17 mouse cellular contexts compared by ENCODE assay signal in genomic region chr12:31537515-31538230, GRCm38 (mm10). TPM values are rescaled to one million over a fixed set of nuclear protein-coding genes. Genes with fewer than 3 reads are reported as not detected.
A peak's percentile ranks its signal among the peaks of the same experiment; 100 is the strongest.
DNase-seq lines count a peak whose midpoint lies in the region; ATAC-seq lines count a peak whose summit lies in the region.
"Had no signal": no experiment of that assay in that cellular context is flagged by ENCODE, and none has a peak within 500 bp of the region (broad histone marks: within the 10 kb centered on the region; RNA-seq: fewer than 3 reads in every experiment).

No protein-coding gene starts in this region.

- H3K4me2 ChIP-seq in forebrain, embryonic 15.5 days (replicated peaks), result no peak overlapping the region
- H3K4me2 ChIP-seq: limb, embryonic 15.5 days; midbrain, embryonic 15.5 days had no signal

- H3K27me3 ChIP-seq in heart, embryonic 10.5 days (ENCODE audit: insufficient read depth, poor library complexity, severe bottlenecking), result no peaks in the 10 kb centered on the region
- H3K27me3 ChIP-seq in forebrain, embryonic 15.5 days, result no peaks in the 10 kb centered on the region
- H3K27me3 ChIP-seq: CH12.LX; limb, embryonic 15.5 days; midbrain, embryonic 15.5 days had no signal

- H3K9ac ChIP-seq in forebrain, embryonic 15.5 days (replicated peaks), result no peak overlapping the region
- H3K9ac ChIP-seq: limb, embryonic 15.5 days; midbrain, embryonic 15.5 days had no signal

- ATAC-seq in forebrain, embryonic 15.5 days (replicated peaks), result no peak
- ATAC-seq: activated CD4-positive, CD25-positive, alpha-beta regulatory T cell, adult 4 months; midbrain, embryonic 15.5 days had no signal

- 53% methylated on average over 7 of the region's 7 CpGs for WGBS in heart, embryonic 10.5 days
- WGBS in forebrain, embryonic 15.5 days, result 82% methylated on average over 7 of the region's 7 CpGs

- H3K36me3 ChIP-seq in heart, embryonic 10.5 days, result no peaks in the 10 kb centered on the region
- no peaks in the 10 kb centered on the region for H3K36me3 ChIP-seq in forebrain, embryonic 15.5 days
- H3K36me3 ChIP-seq: limb, embryonic 15.5 days; midbrain, embryonic 15.5 days had no signal

- peak; percentile 92 for DNase-seq in heart, adult 11 months
- DNase-seq in heart, embryonic 10.5 days (ENCODE audit: low spot score), result no peak
- peak; percentile 82 for DNase-seq in MN1 (ENCODE audit: low spot score)
- peak; percentile 19 to 36 for DNase-seq in gastrocnemius, postnatal 36 days
- DNase-seq in heart, postnatal 36 days, result peak; percentile 17 to 20
- no peak for DNase-seq in urinary bladder, postnatal 36 days (ENCODE audit: low spot score in 2 of 2)
- DNase-seq in layer of hippocampus, adult 18-20 months (ENCODE audit: low spot score in 2 of 2), result no peak
- DNase-seq: cerebellum, postnatal 14 days; lung, adult 2 months had no signal

- H3K4me3 ChIP-seq in heart, embryonic 10.5 days, result no peak overlapping the region
- H3K4me3 ChIP-seq in forebrain, embryonic 15.5 days, result no peak overlapping the region
- H3K4me3 ChIP-seq: layer of hippocampus, adult 2 months; limb, embryonic 15.5 days; midbrain, embryonic 15.5 days had no signal

- H3K4me1 ChIP-seq in heart, embryonic 10.5 days, result peaks cover 5% of the 10 kb centered on the region; the same call in 1 of the 2 replicates
- peaks cover 11% of the 10 kb centered on the region for H3K4me1 ChIP-seq in forebrain, embryonic 15.5 days

- H3K9me3 ChIP-seq in heart, embryonic 10.5 days, result no peaks in the 10 kb centered on the region
- H3K9me3 ChIP-seq in forebrain, embryonic 15.5 days, result no peaks in the 10 kb centered on the region
- H3K9me3 ChIP-seq: limb, embryonic 15.5 days; midbrain, embryonic 15.5 days had no signal

- no peak overlapping the region for H3K27ac ChIP-seq in heart, embryonic 10.5 days
- H3K27ac ChIP-seq in forebrain, embryonic 15.5 days (replicated peaks), result no peak overlapping the region
- H3K27ac ChIP-seq: layer of hippocampus, adult 2 months; limb, embryonic 15.5 days; midbrain, embryonic 15.5 days had no signal

- intact Hi-C loops in gastrocnemius, postnatal 36 days (cut with DNase I), result no loop called here
- intact Hi-C loops in heart, postnatal 36 days (cut with DNase I), result no loop called here

RNA-seq across cellular contexts. Expression of gene Slc26a4, which starts 22.1 kb away (rescaled TPM):
- polyA plus RNA-seq in heart, embryonic 10.5 days (2016; fragmentation: Nextera tagmentation; extraction: Ambion mirVana), result 0.05 and 0.18 TPM in 2 replicates
- not detected for total RNA-seq in gastrocnemius, postnatal 36 days (2021)
- under 1 TPM; 0.08 to 0.11 TPM for total RNA-seq in heart, postnatal 36 days (2021)
- polyA plus RNA-seq in forebrain, embryonic 15.5 days (2015; fragmentation: Nextera tagmentation; extraction: Ambion mirVana), result 0.08 TPM in 1 of 2 replicates, not detected in the other
- total RNA-seq in layer of hippocampus, adult 18-20 months (2021), result 10 to 100 TPM; 11.5 to 12.0 TPM
- total RNA-seq: CH12.LX; hematopoietic stem cell, adult 5-6 weeks; megakaryocyte, adult 5-6 weeks had no signal
- polyA plus RNA-seq: activated CD4-positive, CD25-positive, alpha-beta regulatory T cell, adult 4 months; limb, embryonic 15.5 days had no signal

RNA-seq across cellular contexts. Expression of gene Cbll1, which starts 38.3 kb away (rescaled TPM):
- polyA plus RNA-seq in heart, embryonic 10.5 days (2016; fragmentation: Nextera tagmentation; extraction: Ambion mirVana), result 10.6 and 12.6 TPM in 2 replicates
- total RNA-seq in gastrocnemius, postnatal 36 days (2021), result 10 to 100 TPM in 1 of 2 experiments, 1 to 10 TPM in 1; 7.5 to 10.6 TPM
- total RNA-seq in heart, postnatal 36 days (2021), result 10 to 100 TPM in 1 of 2 experiments, 1 to 10 TPM in 1; 9.6 to 10.6 TPM
- polyA plus RNA-seq in forebrain, embryonic 15.5 days (2015; fragmentation: Nextera tagmentation; extraction: Ambion mirVana), result 12.9 and 14.3 TPM in 2 replicates
- 10 to 100 TPM; 25.3 to 26.8 TPM for total RNA-seq in layer of hippocampus, adult 18-20 months (2021)

Comparison
In these comparisons a context has a peak if more than half of its experiments do, and no peak if none do; other contexts are left out.
1. DNase-seq: peak in heart, adult 11 months (single experiment), MN1 (single experiment), gastrocnemius, postnatal 36 days (2 of 2) and heart, postnatal 36 days (2 of 2); none in heart, embryonic 10.5 days (single experiment), urinary bladder, postnatal 36 days (0 of 2) and layer of hippocampus, adult 18-20 months (0 of 2).
2. RNA of gene Slc26a4, which starts 22.1 kb away (total RNA-seq): 11.5 to 12.0 TPM in layer of hippocampus, adult 18-20 months; 0.08 to 0.11 TPM in heart, postnatal 36 days and not detected in gastrocnemius, postnatal 36 days; every median in the first group is over 10 times any median in the second.